Mouse (Mus musculus): ENCODE measurements around the gene Zcchc10. TPM values are rescaled to one million over a fixed set of nuclear protein-coding genes. Genes with fewer than 3 reads are reported as not detected.
"Not testable (repeated sequence)": the region's sequence is repeated elsewhere in the genome, so short reads cannot be mapped to it uniquely, and the experiment has no call there.

The Zcchc10 gene
- polyA plus RNA-seq (2021) = 14.4 TPM

- ChIA-PET CTCF (interaction anchor here (0.6 to 1.6 kb wide), 4 partner anchors 10 to 87 kb away, joined by 3 to 7 read pairs (median 4); no protein-coding TSS in a partner anchor), POLR2A (interaction anchor here (0.7 to 1.8 kb wide), 3 partner anchors 10 to 23 kb away, joined by 3 to 8 read pairs (median 3); no protein-coding TSS in a partner anchor)
- ATAC-seq (peak; percentile 97), DNase-seq (ENCODE audit: low read depth, low spot score) (no peak)
- in situ Hi-C loops (cut with MboI; ENCODE audit: low pct_unique_long_range_greater_than_20kb) = no loop called here
- H3K27me3 ChIP-seq = no peaks in the 10 kb centered on the region
- TF ChIP-seq CTCF (IDR thresholded peaks at IDR 0.05) = no peak
These were observed at the start of gene Zcchc10 for GRCm38 (mm10) chr11:53324512-53324968. Gene Zcchc10 (plus strand): TSS chr11:53324679.

DNA sequence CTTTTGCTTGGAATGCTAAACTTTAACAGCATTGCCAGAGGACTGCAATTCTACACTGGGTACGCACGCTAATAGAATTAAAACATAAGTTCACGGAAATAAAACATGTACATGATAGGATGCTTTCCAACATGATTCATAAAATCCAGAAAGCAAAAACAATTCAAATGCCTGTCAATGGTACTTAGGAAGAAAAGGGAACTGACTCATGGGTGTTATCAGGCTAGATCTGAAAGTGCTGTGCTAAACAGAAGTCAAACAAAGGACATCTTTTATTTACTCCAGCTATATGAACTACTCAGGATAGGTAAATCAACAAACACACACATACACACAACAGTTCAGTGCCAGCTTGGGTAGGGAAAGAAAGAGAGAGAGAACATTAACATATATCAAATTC, 49.1 kb upstream of the Zcchc10 start:
- ATAC-seq (no peak), DNase-seq (ENCODE audit: low read depth, low spot score) (no peak)
- H3K27me3 ChIP-seq = no peaks in the 10 kb centered on the region
- CTCF ChIA-PET = interaction anchor here (1.7 kb wide), 1 partner anchor 20 kb away, joined by 3 read pairs; no protein-coding TSS in a partner anchor
- in situ Hi-C loops (cut with MboI; ENCODE audit: low pct_unique_long_range_greater_than_20kb) = no loop called here
- POLR2A ChIA-PET = no interaction called here
- TF ChIP-seq CTCF (IDR thresholded peaks at IDR 0.05) = no peak

- no peak for TF ChIP-seq CTCF (IDR thresholded peaks at IDR 0.05)
- ChIA-PET CTCF (no interaction called here), POLR2A (no interaction called here)
- no peaks in the 10 kb centered on the region for H3K27me3 ChIP-seq
- in situ Hi-C loops (cut with MboI; ENCODE audit: low pct_unique_long_range_greater_than_20kb) = no loop called here
- no peak for ATAC-seq
- no peak for DNase-seq (ENCODE audit: low read depth, low spot score)
These were observed 46.1 kb upstream of the Zcchc10 start for GRCm38 (mm10) chr11:53278411-53278810.

DNA sequence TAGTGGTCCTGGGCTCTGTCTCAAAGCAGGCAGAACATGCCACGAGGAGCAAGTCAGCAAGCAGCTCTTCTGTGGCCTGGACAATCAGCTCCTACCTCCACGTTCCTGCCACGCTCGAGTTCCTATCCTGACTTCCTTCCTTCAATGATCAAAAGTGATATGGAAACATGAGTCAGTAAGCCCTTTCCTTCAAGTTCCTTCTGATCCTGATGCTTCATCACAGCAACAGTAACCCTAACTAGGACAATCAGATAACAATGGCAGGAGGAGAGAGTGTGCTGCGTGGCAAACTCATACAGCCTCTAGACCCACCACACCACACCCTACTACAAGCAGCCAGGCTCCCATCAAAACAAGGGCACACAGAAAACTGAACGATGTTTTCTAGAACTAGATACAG, 38.6 kb upstream of the Zcchc10 start:
- no peaks in the 10 kb centered on the region for H3K27me3 ChIP-seq
- ATAC-seq (no peak), DNase-seq (ENCODE audit: low read depth, low spot score) (no peak)
- POLR2A ChIA-PET = no interaction called here
- in situ Hi-C loops (cut with MboI; ENCODE audit: low pct_unique_long_range_greater_than_20kb) = no loop called here
- CTCF ChIA-PET = no interaction called here
- TF ChIP-seq CTCF (IDR thresholded peaks at IDR 0.05) = no peak

GRCm38 (mm10) chr11:53290187-53290586, 34.3 kb upstream of the Zcchc10 start:
- in situ Hi-C loops (cut with MboI; ENCODE audit: low pct_unique_long_range_greater_than_20kb) = not testable (repeated sequence)

GRCm38 (mm10) chr11:53290871-53291270, 33.6 kb upstream of the Zcchc10 start:
- no peak for DNase-seq (ENCODE audit: low read depth, low spot score)
- H3K27me3 ChIP-seq = no peaks in the 10 kb centered on the region
- POLR2A ChIA-PET = interaction anchor here (0.6 kb wide), 1 partner anchor 9 kb away, joined by 3 read pairs; the partner anchor contains the start of gene Hspa4
- CTCF ChIA-PET = no interaction called here
- no peak for TF ChIP-seq CTCF (IDR thresholded peaks at IDR 0.05)
- ATAC-seq = no peak
- in situ Hi-C loops (cut with MboI; ENCODE audit: low pct_unique_long_range_greater_than_20kb) = no loop called here

More at GRCm38 (mm10) chr11:53290187-53290586, 34.3 kb upstream of the Zcchc10 start:
- POLR2A ChIA-PET = interaction anchor here (0.6 kb wide), 1 partner anchor 10 kb away, joined by 3 read pairs; the partner anchor contains the start of gene Hspa4
- CTCF ChIA-PET; ATAC-seq; H3K27me3 ChIP-seq; DNase-seq (ENCODE audit: low read depth, low spot score): not testable (repeated sequence)

DNA sequence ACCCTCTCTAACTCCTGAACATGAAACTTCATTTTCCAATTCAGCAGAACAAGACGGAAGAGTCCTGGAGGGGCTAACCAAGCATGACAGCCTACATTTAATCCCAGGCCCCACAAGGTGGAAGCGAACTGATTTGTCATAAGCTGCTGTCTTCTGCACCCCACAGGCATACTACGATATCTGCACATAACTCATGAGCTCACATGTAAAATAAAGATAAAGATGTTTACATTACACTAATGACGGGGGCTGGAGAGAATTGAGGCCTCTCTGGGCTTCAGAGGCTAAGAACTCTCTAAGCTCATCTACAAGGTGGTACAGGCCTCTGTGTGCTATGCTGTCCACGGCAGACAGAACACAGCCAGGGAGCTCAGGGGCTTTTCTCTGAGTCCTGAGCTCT, 30.0 kb upstream of the Zcchc10 start:
- TF ChIP-seq CTCF (IDR thresholded peaks at IDR 0.05) = no peak
- CTCF ChIA-PET = no interaction called here
- DNase-seq (ENCODE audit: low read depth, low spot score) (no peak), ATAC-seq (no peak)
- in situ Hi-C loops (cut with MboI; ENCODE audit: low pct_unique_long_range_greater_than_20kb) = no loop called here
- no peaks in the 10 kb centered on the region for H3K27me3 ChIP-seq
- POLR2A ChIA-PET = interaction anchor here (0.9 kb wide), 1 partner anchor 11 kb away, joined by 3 read pairs; no protein-coding TSS in a partner anchor

- ATAC-seq (no peak), DNase-seq (ENCODE audit: low read depth, low spot score) (no peak)
- ChIA-PET POLR2A (no interaction called here), CTCF (interaction anchor here (1.1 to 1.2 kb wide), 2 partner anchors 14 to 16 kb away, joined by 3 to 4 read pairs; no protein-coding TSS in a partner anchor)
- in situ Hi-C loops (cut with MboI; ENCODE audit: low pct_unique_long_range_greater_than_20kb) = no loop called here
- no peaks in the 10 kb centered on the region for H3K27me3 ChIP-seq
- no peak for TF ChIP-seq CTCF (IDR thresholded peaks at IDR 0.05)
These were observed 27.6 kb upstream of the Zcchc10 start for GRCm38 (mm10) chr11:53296880-53297279.

DNA sequence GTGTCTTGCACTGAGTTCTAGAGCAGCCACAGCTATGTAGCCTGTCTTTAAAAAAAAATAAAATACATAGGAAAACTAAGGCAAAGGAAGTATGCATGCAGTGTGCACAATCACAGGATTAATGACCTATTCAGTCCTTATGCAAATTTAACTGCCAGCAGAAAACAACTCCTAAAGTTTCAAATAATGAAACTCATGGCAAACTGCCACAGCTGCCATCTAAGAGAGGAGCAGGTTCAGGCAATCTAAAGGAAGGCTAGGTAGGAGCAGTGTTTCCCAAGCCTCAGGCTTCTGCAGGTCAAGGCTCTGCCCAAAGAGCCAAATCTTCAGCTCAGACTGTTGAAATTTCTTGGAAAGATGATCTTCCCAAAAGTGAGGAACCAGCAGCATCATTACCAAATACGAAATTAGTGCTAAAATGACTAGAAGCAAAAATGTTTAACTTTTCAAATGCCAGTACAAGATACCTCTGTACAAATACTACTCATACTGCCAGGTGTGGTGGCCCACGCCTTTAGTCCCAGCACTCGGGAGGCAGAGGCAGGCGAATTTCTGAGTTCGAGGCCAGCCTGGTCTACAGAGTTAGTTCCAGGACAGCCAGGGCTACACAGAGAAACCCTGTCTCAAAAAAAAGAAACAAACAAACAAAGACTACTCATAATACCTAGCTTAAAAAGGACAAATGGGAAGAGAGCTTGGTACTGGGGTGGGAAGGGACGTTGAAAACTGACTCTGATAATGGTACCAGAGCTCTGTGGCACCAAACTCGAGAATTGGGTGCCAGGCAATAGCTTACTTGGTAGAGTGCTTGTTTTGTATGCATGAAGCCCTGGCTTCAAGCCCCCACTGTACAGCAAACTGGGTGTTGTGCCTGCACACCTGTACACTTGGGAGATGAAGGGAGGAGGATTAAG, 26.3 kb upstream of the Zcchc10 start:
- ATAC-seq (no peak), DNase-seq (ENCODE audit: low read depth, low spot score) (no peak)
- CTCF ChIA-PET = interaction anchor here (1.1 to 1.3 kb wide), 2 partner anchors 10 to 32 kb away, joined by 3 read pairs; no protein-coding TSS in a partner anchor
- H3K27me3 ChIP-seq = no peaks in the 10 kb centered on the region
- in situ Hi-C loops (cut with MboI; ENCODE audit: low pct_unique_long_range_greater_than_20kb) = no loop called here
- TF ChIP-seq CTCF (IDR thresholded peaks at IDR 0.05) = no peak
- POLR2A ChIA-PET = interaction anchor here (0.6 to 1.0 kb wide), 4 partner anchors 11 to 57 kb away, joined by 3 to 4 read pairs (median 4); no protein-coding TSS in a partner anchor

GRCm38 (mm10) chr11:53299551-53300329, 24.7 kb upstream of the Zcchc10 start:
- DNase-seq (ENCODE audit: low read depth, low spot score) (no peak), ATAC-seq (peak; percentile 56)
- H3K27me3 ChIP-seq = no peaks in the 10 kb centered on the region
- ChIA-PET CTCF (no interaction called here), POLR2A (interaction anchor here (0.5 to 1.6 kb wide), 2 partner anchors 9 to 60 kb away, joined by 3 to 4 read pairs; no protein-coding TSS in a partner anchor)
- no peak for TF ChIP-seq CTCF (IDR thresholded peaks at IDR 0.05)
- in situ Hi-C loops (cut with MboI; ENCODE audit: low pct_unique_long_range_greater_than_20kb) = loop anchor here (5.0 kb wide), 1 partner anchor 53 kb away; the partner anchor contains the start of gene Aff4

Data from Patski (cell line).